Mouse (Mus musculus) spleen, adult 2 months (tissue): Measurements from ENCODE around the gene Ccr7. TPM values are rescaled to one million over a fixed set of nuclear protein-coding genes. Genes with fewer than 3 reads are reported as not detected.

Experiments
- DNase-seq, 2 experiments: peaks; one replicate each; pipeline versions ENCODE4 v3.0.0 to v3.0.0-alpha.2; 2012 to 2021; ENCODE audit warnings: low spot score in 2 of 2, low read depth in 1 of 2
- H3K27ac ChIP-seq: fragments of 200-500 bp; 2 replicates; pipeline ENCODE4 v1.5.1; 2012; ENCODE audit warnings: low read length, inconsistent platforms; ENCODE audit not compliant: insufficient read depth
- H3K27me3 ChIP-seq: fragments of 200-500 bp; 2 replicates; pipeline ENCODE4 v1.6.1; 2012; ENCODE audit warnings: mild to moderate bottlenecking, moderate library complexity, low read length, inconsistent platforms; ENCODE audit not compliant: control insufficient read depth, insufficient read depth
- H3K36me3 ChIP-seq: fragments of 200-500 bp; 2 replicates; pipeline ENCODE4 v1.6.1; 2012; ENCODE audit warnings: mild to moderate bottlenecking, low read length, inconsistent platforms; ENCODE audit not compliant: control insufficient read depth, insufficient read depth
- H3K4me1 ChIP-seq: fragments of 200-500 bp; 2 replicates; pipeline ENCODE4 v1.6.1; 2011; ENCODE audit warnings: inconsistent platforms; ENCODE audit not compliant: control insufficient read depth, insufficient read depth, insufficient read length
- H3K4me3 ChIP-seq: fragments of 200-500 bp; 2 replicates; pipeline ENCODE4 v1.5.1; 2011; ENCODE audit warnings: mild to moderate bottlenecking, inconsistent platforms; ENCODE audit not compliant: insufficient read depth, insufficient read length; ENCODE audit errors: extremely low read depth
- CTCF ChIP-seq: fragments of 200-500 bp; IDR thresholded peaks from 2 replicates; pipeline ENCODE4 v1.5.1; 2011; ENCODE audit warnings: mild to moderate bottlenecking, inconsistent platforms; ENCODE audit not compliant: insufficient read depth, insufficient read length, insufficient replicate concordance; ENCODE audit errors: extremely low read depth
- POLR2A ChIP-seq: fragments of 200-500 bp; IDR thresholded peaks from 2 replicates; pipeline ENCODE4 v1.6.1; 2011; ENCODE audit warnings: low read depth, low read length, inconsistent platforms
- WGBS: fragments of 180-500 bp; shearing (Covaris S2); methylation state at CpG from one replicate; pipeline ENCODE4 v1.1.7; 2018; 5-methylcytosine and 5-hydroxymethylcytosine counted together
- polyA plus RNA-seq: library from polyadenylated mRNA; depleted of rRNA; stranded (reverse); fragments of >200 nt; gene quantifications from 2 replicates; pipeline ENCODE4 v1.2.3, GENCODE M21; 2012; rRNA removed

The Ccr7 gene
- 135 and 194 TPM in 2 replicates for polyA plus RNA-seq

- Histone ChIP-seq H3K4me1 (peaks cover 11% of the 10 kb centered on the region; the same call in 1 of the 2 replicates), H3K36me3 (no peaks in the 10 kb centered on the region; the same call in 1 of the 2 replicates), H3K4me3 (peak within 1 kb of the TSS; percentile 65), H3K27me3 (no peaks in the 10 kb centered on the region), H3K27ac (peak within 1 kb of the TSS; percentile 92)
- TF ChIP-seq CTCF = no peak
- TF ChIP-seq POLR2A = peak; percentile 92
- peak; percentile 77 to 95 for DNase-seq
- WGBS = 8% methylated on average over 12 of the region's 12 CpGs
These were observed at the start of gene Ccr7 for GRCm38 (mm10) chr11:99154987-99155641. Ccr7 (minus strand) TSS chr11:99155077.

GRCm38 (mm10) chr11:99189154-99189582, 34.3 kb upstream of the Ccr7 start:
- TF ChIP-seq CTCF = peak; percentile 90
- TF ChIP-seq POLR2A = no peak

GRCm38 (mm10) chr11:99187348-99187747, 32.5 kb upstream of the Ccr7 start:
- DNase-seq = no peak
- 78% methylated on average over 4 of the region's 4 CpGs for WGBS
- peaks cover 32% of the 10 kb centered on the region; the same call in 1 of the 2 replicates for H3K4me1 ChIP-seq
- H3K36me3 ChIP-seq = no peaks in the 10 kb centered on the region
- H3K27ac ChIP-seq = peak overlapping the region; percentile 74
- no peak overlapping the region for H3K4me3 ChIP-seq
- no peak for TF ChIP-seq CTCF
- no peak for TF ChIP-seq POLR2A
- no peaks in the 10 kb centered on the region for H3K27me3 ChIP-seq

More at GRCm38 (mm10) chr11:99189154-99189582, 34.3 kb upstream of the Ccr7 start:
- 3% methylated on average over 14 of the region's 14 CpGs for WGBS
- H3K4me1 ChIP-seq = peaks cover 25% of the 10 kb centered on the region; the same call in 1 of the 2 replicates
- H3K27ac ChIP-seq = peak overlapping the region; percentile 63
- peak overlapping the region; percentile 22; the same call in 1 of the 2 replicates for H3K4me3 ChIP-seq
- H3K36me3 ChIP-seq = no peaks in the 10 kb centered on the region
- H3K27me3 ChIP-seq = no peaks in the 10 kb centered on the region
- DNase-seq = peak; percentile 69 to 76

GRCm38 (mm10) chr11:99186836-99187235, 32.0 kb upstream of the Ccr7 start:
- TF ChIP-seq POLR2A (no peak), CTCF (peak; percentile 15; the same call in 1 of the 2 replicates)
- H3K36me3 ChIP-seq = no peaks in the 10 kb centered on the region
- peak overlapping the region; percentile 74 for H3K27ac ChIP-seq
- peak; percentile 53 to 71 for DNase-seq
- WGBS = 45% methylated on average over 2 of the region's 2 CpGs
- H3K4me3 ChIP-seq = no peak overlapping the region
- H3K4me1 ChIP-seq = peaks cover 33% of the 10 kb centered on the region; the same call in 1 of the 2 replicates
- H3K27me3 ChIP-seq = no peaks in the 10 kb centered on the region

GRCm38 (mm10) chr11:99182575-99182974, 27.7 kb upstream of the Ccr7 start:
- Histone ChIP-seq H3K27ac (no peak overlapping the region), H3K4me3 (no peak overlapping the region), H3K27me3 (no peaks in the 10 kb centered on the region), H3K36me3 (no peaks in the 10 kb centered on the region), H3K4me1 (peaks cover 26% of the 10 kb centered on the region; the same call in 1 of the 2 replicates)
- TF ChIP-seq CTCF (no peak), POLR2A (no peak)
- WGBS = 15% methylated on average over 11 of the region's 11 CpGs
- DNase-seq = no peak

GRCm38 (mm10) chr11:99180071-99180470, 25.2 kb upstream of the Ccr7 start:
- H3K4me3 ChIP-seq = no peak overlapping the region
- WGBS = 68% methylated on average over 5 of the region's 5 CpGs
- TF ChIP-seq CTCF (no peak), POLR2A (no peak)

GRCm38 (mm10) chr11:99177925-99178198, 23.0 kb upstream of the Ccr7 start:
- no peak for TF ChIP-seq POLR2A
- no peak for TF ChIP-seq CTCF
- Histone ChIP-seq H3K27ac (peak overlapping the region; percentile 37; the same call in 1 of the 2 replicates), H3K27me3 (no peaks in the 10 kb centered on the region), H3K36me3 (peaks cover 3% of the 10 kb centered on the region), H3K4me3 (no peak overlapping the region), H3K4me1 (peaks cover 23% of the 10 kb centered on the region; the same call in 1 of the 2 replicates)
- 47% methylated on average over 3 of the region's 3 CpGs for WGBS
- DNase-seq = no peak

More at GRCm38 (mm10) chr11:99180071-99180470, 25.2 kb upstream of the Ccr7 start:
- Histone ChIP-seq H3K27ac (no peak overlapping the region), H3K27me3 (no peaks in the 10 kb centered on the region), H3K4me1 (peaks cover 24% of the 10 kb centered on the region; the same call in 1 of the 2 replicates), H3K36me3 (no peaks in the 10 kb centered on the region)
- no peak for DNase-seq
